Mouse (Mus musculus) ES-Bruce4 (cell line): ENCODE results near the gene Cracr2b. TPM values are rescaled to one million over a fixed set of nuclear protein-coding genes. Genes with fewer than 3 reads are reported as not detected.

Experiments
- H3K27ac ChIP-seq: 2 replicates; pipeline ENCODE4 v1.5.1; 2012; ENCODE audit warnings: low read length, inconsistent platforms; ENCODE audit not compliant: insufficient read depth
- H3K27me3 ChIP-seq: 2 replicates; pipeline ENCODE4 v1.6.1; 2012; ENCODE audit warnings: mild to moderate bottlenecking, low read length, inconsistent platforms; ENCODE audit not compliant: control insufficient read depth, poor library complexity, insufficient read depth, severe bottlenecking
- H3K36me3 ChIP-seq: 2 replicates; pipeline ENCODE4 v1.6.1; 2012; ENCODE audit warnings: inconsistent platforms, mild to moderate bottlenecking, low read length, moderate library complexity; ENCODE audit not compliant: control insufficient read depth, poor library complexity, insufficient read depth, severe bottlenecking
- H3K4me1 ChIP-seq: one replicate; pipeline ENCODE4 v1.8.1; 2011; ENCODE audit warnings: low read length; ENCODE audit not compliant: control insufficient read depth, insufficient read depth
- H3K4me3 ChIP-seq: 2 replicates; pipeline ENCODE4 v1.5.1; 2011; ENCODE audit warnings: low read depth, mild to moderate bottlenecking, low read length
- H3K9ac ChIP-seq: 2 replicates; pipeline ENCODE4 v1.6.1; 2012; ENCODE audit warnings: low read depth, mild to moderate bottlenecking, inconsistent platforms; ENCODE audit not compliant: poor library complexity, severe bottlenecking
- H3K9me3 ChIP-seq: replicated peaks from 2 replicates; pipeline ENCODE4 v1.6.1; 2012; ENCODE audit warnings: mild to moderate bottlenecking, low read length, inconsistent platforms; ENCODE audit not compliant: control insufficient read depth, poor library complexity, insufficient read depth, severe bottlenecking
- CTCF ChIP-seq: IDR thresholded peaks from one replicate; pipeline ENCODE4 v1.8.1; 2011; ENCODE audit warnings: low read depth, low read length
- EP300 ChIP-seq: IDR thresholded peaks from 2 replicates; pipeline ENCODE4 v1.6.1; 2011; ENCODE audit warnings: low read depth, low read length; ENCODE audit not compliant: insufficient read depth
- POLR2A ChIP-seq: IDR thresholded peaks from one replicate; pipeline ENCODE4 v1.8.1; 2011; ENCODE audit warnings: low read length; ENCODE audit not compliant: insufficient read depth
- polyA plus RNA-seq: library from polyadenylated mRNA; stranded (reverse); fragments of >200 nt; gene quantifications from 2 replicates; pipeline ENCODE4 v1.2.4, GENCODE M21; 2011; ENCODE audit warnings: low read depth; ENCODE audit not compliant: missing spikeins, insufficient read depth, insufficient read length

The Cracr2b gene
- polyA plus RNA-seq, 1 experiment = 13.5 TPM

GRCm38 (mm10) chr7:141447110-141447991, 13.5 kb upstream of the Cracr2b start, which contains the start of gene Rplp2:
Gene Rplp2 (plus strand): TSS chr7:141447370.
- Histone ChIP-seq H3K36me3 (peaks cover 43% of the 10 kb centered on the region), H3K4me3 (peak within 1 kb of the TSS; percentile 96), H3K9ac (peak within 1 kb of the TSS; percentile 89), H3K27me3 (no peaks in the 10 kb centered on the region), H3K27ac (peak within 1 kb of the TSS; percentile 62), H3K9me3 (no peaks in the 10 kb centered on the region), H3K4me1 (peaks cover 1% of the 10 kb centered on the region)
- TF ChIP-seq POLR2A (peak; percentile 73), EP300 (0 out of 2 replicates have a peak, but pooled peaks have one; percentile 10), CTCF (no peak)

GRCm38 (mm10) chr7:141451928-141452327, 9.0 kb upstream of the Cracr2b start:
- H3K27me3 ChIP-seq = no peaks in the 10 kb centered on the region
- no peaks in the 10 kb centered on the region for H3K9me3 ChIP-seq
- H3K27ac ChIP-seq = no peak overlapping the region
- H3K9ac ChIP-seq = no peak overlapping the region
- peaks cover 1% of the 10 kb centered on the region for H3K4me1 ChIP-seq
- peaks cover 43% of the 10 kb centered on the region for H3K36me3 ChIP-seq
- TF ChIP-seq EP300 = no peak
- no peak for TF ChIP-seq CTCF
- TF ChIP-seq POLR2A = no peak
- H3K4me3 ChIP-seq = no peak overlapping the region

- Histone ChIP-seq H3K36me3 (peaks cover 34% of the 10 kb centered on the region), H3K4me3 (no peak overlapping the region), H3K9ac (no peak overlapping the region), H3K27ac (no peak overlapping the region), H3K27me3 (no peaks in the 10 kb centered on the region), H3K4me1 (peaks cover 1% of the 10 kb centered on the region), H3K9me3 (no peaks in the 10 kb centered on the region)
- no peak for TF ChIP-seq EP300
- no peak for TF ChIP-seq POLR2A
- no peak for TF ChIP-seq CTCF
Observed at GRCm38 (mm10) chr7:141453636-141454035, 7.3 kb upstream of the Cracr2b start.

- H3K9me3 ChIP-seq = no peaks in the 10 kb centered on the region
- no peaks in the 10 kb centered on the region for H3K4me1 ChIP-seq
- H3K27me3 ChIP-seq = no peaks in the 10 kb centered on the region
- no peak within 1 kb of the TSS for H3K27ac ChIP-seq
- peak within 1 kb of the TSS; percentile 88 for H3K4me3 ChIP-seq
- H3K36me3 ChIP-seq = peaks cover 20% of the 10 kb centered on the region
- peak within 1 kb of the TSS; percentile 59 for H3K9ac ChIP-seq
- TF ChIP-seq EP300 (no peak), POLR2A (peak; percentile 99)
Observed at GRCm38 (mm10) chr7:141454967-141455551, 5.8 kb upstream of the Cracr2b start, which contains the start of gene Pnpla2. Gene Pnpla2 (plus strand): TSS chr7:141455198.

- TF ChIP-seq CTCF (no peak), POLR2A (no peak), EP300 (no peak)
- Histone ChIP-seq H3K27ac (no peak overlapping the region), H3K9ac (peak overlapping the region; percentile 59), H3K4me1 (no peaks in the 10 kb centered on the region), H3K36me3 (peaks cover 13% of the 10 kb centered on the region), H3K9me3 (no peaks in the 10 kb centered on the region), H3K27me3 (no peaks in the 10 kb centered on the region), H3K4me3 (peak overlapping the region; percentile 88)
Observed at GRCm38 (mm10) chr7:141455610-141456314, 5.1 kb upstream of the Cracr2b start.
